Mouse (Mus musculus) lung, adult 2 months (tissue): Measurements from ENCODE around the gene Ebi3. TPM values are rescaled to one million over a fixed set of nuclear protein-coding genes. Genes with fewer than 3 reads are reported as not detected.
"Not testable (repeated sequence)": the region's sequence is repeated elsewhere in the genome, so short reads cannot be mapped to it uniquely, and the experiment has no call there.

Experiments
- DNase-seq: peaks from one replicate; pipeline ENCODE4 v3.0.0; 2022
- H3K4me1 ChIP-seq: fragments of 200-500 bp; 2 replicates; pipeline ENCODE4 v1.6.1; 2011; ENCODE audit warnings: low read length; ENCODE audit not compliant: control insufficient read depth, insufficient read depth
- H3K4me3 ChIP-seq: fragments of 200-500 bp; replicated peaks from 2 replicates; pipeline ENCODE3; 2011; ENCODE audit warnings: low read depth, mild to moderate bottlenecking, control low read depth, low read length; ENCODE audit errors: extremely low read depth
- CTCF ChIP-seq: fragments of 200-500 bp; IDR thresholded peaks from 2 replicates; pipeline ENCODE4 v1.5.1; 2011; ENCODE audit warnings: mild to moderate bottlenecking, low read length, control low read depth; ENCODE audit not compliant: insufficient read depth
- POLR2A ChIP-seq: fragments of 200-500 bp; IDR thresholded peaks from 2 replicates; pipeline ENCODE4 v1.6.1; 2011; ENCODE audit warnings: low read depth, mild to moderate bottlenecking, control low read depth, low read length, borderline replicate concordance; ENCODE audit errors: extremely low read depth
- WGBS: fragments of 180-500 bp; shearing (Covaris S2); methylation state at CpG from one replicate; pipeline ENCODE4 v1.1.7; 2018; 5-methylcytosine and 5-hydroxymethylcytosine counted together
- polyA plus RNA-seq: library from polyadenylated mRNA; depleted of rRNA; stranded (reverse); fragments of >200 nt; gene quantifications from 2 replicates; pipeline ENCODE4 v1.2.3, GENCODE M21; 2012; rRNA removed

Ebi3 gene
- 7.3 and 12.4 TPM in 2 replicates for polyA plus RNA-seq

GRCm38 (mm10) chr17:55952447-55953027 is at the start of gene Ebi3:
TSS of gene Ebi3 (plus strand) at chr17:55952640.
- 58% methylated on average over 6 of the region's 6 CpGs for WGBS
- TF ChIP-seq CTCF (no peak), POLR2A (no peak)
- DNase-seq = no peak
- no peak within 1 kb of the TSS for H3K4me3 ChIP-seq
- H3K4me1 ChIP-seq = no peaks in the 10 kb centered on the region

GRCm38 (mm10) chr17:55903087-55903486 is 49.4 kb upstream of the Ebi3 start:
- H3K4me1 ChIP-seq = no peaks in the 10 kb centered on the region
- 58% methylated on average over 2 of the region's 2 CpGs for WGBS
- no peak for TF ChIP-seq CTCF
- no peak overlapping the region for H3K4me3 ChIP-seq
- DNase-seq = no peak

GRCm38 (mm10) chr17:55903687-55904086 is 48.8 kb upstream of the Ebi3 start:
- TF ChIP-seq POLR2A = no peak
- no peak for TF ChIP-seq CTCF
- no peak overlapping the region for H3K4me3 ChIP-seq
- WGBS = 68% methylated on average over 1 of the region's 1 CpGs
- no peak for DNase-seq
- H3K4me1 ChIP-seq = no peaks in the 10 kb centered on the region

- Histone ChIP-seq H3K4me1 (no peaks in the 10 kb centered on the region), H3K4me3 (no peak overlapping the region)
- TF ChIP-seq POLR2A (no peak), CTCF (no peak)
- DNase-seq = no peak
- WGBS = 56% methylated on average over 6 of the region's 6 CpGs
Observed at GRCm38 (mm10) chr17:55904131-55904530, 48.3 kb upstream of the Ebi3 start.

- Histone ChIP-seq H3K4me1 (no peaks in the 10 kb centered on the region), H3K4me3 (no peak overlapping the region)
- no peak for TF ChIP-seq POLR2A
- DNase-seq = no peak
Observed at GRCm38 (mm10) chr17:55906669-55907068, 45.8 kb upstream of the Ebi3 start.

- TF ChIP-seq POLR2A (peak; percentile 57; the same call in 1 of the 2 replicates), CTCF (no peak)
- WGBS = under 1% methylated on average over 33 of the region's 33 CpGs
Observed at GRCm38 (mm10) chr17:55931553-55932502, 20.6 kb upstream of the Ebi3 start.

GRCm38 (mm10) chr17:55932635-55933034 is 19.8 kb upstream of the Ebi3 start:
- no peak for TF ChIP-seq CTCF
- TF ChIP-seq POLR2A = no peak
- 66% methylated on average over 2 of the region's 2 CpGs for WGBS
- Histone ChIP-seq H3K4me3 (no peak overlapping the region), H3K4me1 (no peaks in the 10 kb centered on the region)
- no peak for DNase-seq

More at GRCm38 (mm10) chr17:55931553-55932502, 20.6 kb upstream of the Ebi3 start:
- DNase-seq = peak; percentile 67
- no peaks in the 10 kb centered on the region for H3K4me1 ChIP-seq
- H3K4me3 ChIP-seq = peak overlapping the region; percentile 83

GRCm38 (mm10) chr17:55933191-55933590 is 19.2 kb upstream of the Ebi3 start:
- 96% methylated on average over 15 of the region's 15 CpGs for WGBS
- H3K4me3 ChIP-seq = no peak overlapping the region
- H3K4me1 ChIP-seq = no peaks in the 10 kb centered on the region
- DNase-seq = no peak
- no peak for TF ChIP-seq CTCF

- WGBS = 17% methylated on average over 10 of the region's 10 CpGs
- DNase-seq, H3K4me1 ChIP-seq: not testable (repeated sequence)
- H3K4me3 ChIP-seq = peak overlapping the region; percentile 15
Observed at GRCm38 (mm10) chr17:55944387-55944865, 8.0 kb upstream of the Ebi3 start.

GRCm38 (mm10) chr17:55944866-55945682 is 7.4 kb upstream of the Ebi3 start:
- TF ChIP-seq POLR2A = peak; percentile 81; the same call in 1 of the 2 replicates
- H3K4me1 ChIP-seq = not testable (repeated sequence)
- under 1% methylated on average over 56 of the region's 56 CpGs for WGBS
- peak; percentile 92 for DNase-seq
- H3K4me3 ChIP-seq = peak overlapping the region; percentile 81
